Mouse (Mus musculus): Measurements from ENCODE around the gene Msh3. TPM values are rescaled to one million over a fixed set of nuclear protein-coding genes. Genes with fewer than 3 reads are reported as not detected.
"Not testable (repeated sequence)": the region's sequence is repeated elsewhere in the genome, so short reads cannot be mapped to it uniquely, and the experiment has no call there.

Msh3 gene
- polyA plus RNA-seq, 1 experiment, result 35.5 TPM

DNA sequence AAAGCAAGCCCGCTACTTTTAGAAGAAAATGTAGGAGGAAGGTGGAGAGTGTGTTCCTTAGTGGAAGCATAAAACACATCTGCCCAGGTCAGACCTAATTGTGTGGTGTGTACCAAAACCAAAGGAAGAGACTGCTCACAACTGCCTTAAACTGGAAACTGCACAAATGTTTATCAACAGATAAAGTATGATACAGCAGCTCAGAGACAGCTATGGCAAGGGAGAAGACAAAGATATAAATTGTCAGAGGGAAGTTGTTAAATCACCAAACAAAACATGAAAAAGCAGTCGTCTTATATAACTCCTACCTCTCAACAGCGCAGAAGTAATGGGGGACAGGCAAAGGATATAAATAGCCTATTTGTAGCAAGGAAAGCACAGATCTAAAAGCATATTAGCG lies 117.8 kb downstream of the Msh3 start:
- Histone ChIP-seq H3K4me1 (ENCODE audit: control insufficient read depth, insufficient read depth, low read length) (no peaks in the 10 kb centered on the region), H3K27ac (ENCODE audit: control insufficient read depth, insufficient read depth, low read depth, low read length, poor library complexity) (no peak overlapping the region), H3K4me3 (replicated peaks; ENCODE audit: control insufficient read depth, low read depth, low read length) (no peak overlapping the region)
- WGBS, result 75% methylated on average over 4 of the region's 4 CpGs
- TF ChIP-seq POLR2A (IDR thresholded peaks at IDR 0.05; ENCODE audit: borderline replicate concordance, control insufficient read depth, low read depth, low read length), result no peak

DNA sequence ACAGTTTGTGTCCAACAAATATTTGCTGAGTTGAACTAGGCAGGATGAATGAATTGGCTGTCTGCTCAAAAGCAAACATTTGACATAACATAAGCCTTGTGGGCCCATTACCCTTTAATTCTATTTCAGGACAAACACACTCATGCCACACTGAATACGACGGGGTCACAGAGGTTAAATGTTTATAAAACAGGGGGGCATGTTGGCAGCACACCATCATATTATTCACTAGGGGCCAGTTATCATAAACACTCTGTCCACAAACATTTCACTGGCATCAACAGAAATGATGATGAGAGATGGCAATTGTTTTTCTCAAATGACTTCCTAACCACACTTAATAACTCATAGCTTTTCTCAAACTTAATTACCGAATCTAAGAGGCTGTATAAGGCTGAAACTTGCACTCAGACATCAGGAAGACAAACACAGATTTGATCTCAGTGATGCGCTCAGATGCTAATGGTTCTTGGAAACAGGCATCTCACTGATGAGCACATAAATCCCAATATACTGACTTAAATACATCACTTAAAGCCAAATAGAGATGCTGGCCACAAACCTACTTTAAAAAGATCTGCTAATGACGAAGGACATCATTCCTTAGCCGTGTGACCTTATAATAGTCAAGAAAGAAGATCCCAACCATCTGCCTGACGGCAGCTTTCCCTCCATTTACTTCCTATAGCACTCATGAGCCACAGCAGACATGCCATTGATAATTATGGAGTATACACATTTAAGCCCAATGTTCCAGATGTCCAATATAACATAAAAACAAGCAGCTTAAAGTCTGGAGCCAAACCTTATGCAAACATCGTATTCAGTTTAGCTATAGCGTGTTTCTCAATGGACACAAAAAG lies 122.5 kb downstream of the Msh3 start:
- Histone ChIP-seq H3K4me1 (ENCODE audit: control insufficient read depth, insufficient read depth, low read length) (no peaks in the 10 kb centered on the region), H3K27ac (ENCODE audit: control insufficient read depth, insufficient read depth, low read depth, low read length, poor library complexity) (no peak overlapping the region), H3K4me3 (replicated peaks; ENCODE audit: control insufficient read depth, low read depth, low read length) (no peak overlapping the region)
- TF ChIP-seq CTCF (IDR thresholded peaks at IDR 0.05; ENCODE audit: control insufficient read depth, insufficient read depth, low read length), result no peak
- WGBS, result 87% methylated on average over 9 of the region's 9 CpGs

DNA sequence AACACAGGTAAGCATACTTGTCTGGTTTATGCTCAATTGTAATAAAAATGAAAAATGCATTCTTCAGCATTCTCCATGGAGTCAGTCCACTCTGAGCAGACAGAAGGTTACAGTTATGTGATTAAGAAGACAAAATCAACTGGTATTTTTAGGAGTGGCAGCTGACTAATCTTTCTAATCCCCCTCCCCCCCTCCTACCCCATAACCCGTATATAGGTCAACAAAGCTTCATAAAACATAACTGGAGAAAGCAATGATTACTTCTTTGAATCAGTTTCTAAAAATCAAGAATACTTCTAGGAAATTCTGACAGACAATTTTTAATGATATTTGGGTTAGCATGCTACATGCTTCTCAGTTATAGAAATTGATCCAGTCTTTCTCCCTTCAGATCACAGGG lies 126.8 kb downstream of the Msh3 start:
- TF ChIP-seq POLR2A (IDR thresholded peaks at IDR 0.05; ENCODE audit: borderline replicate concordance, control insufficient read depth, low read depth, low read length), result no peak
- TF ChIP-seq CTCF (IDR thresholded peaks at IDR 0.05; ENCODE audit: control insufficient read depth, insufficient read depth, low read length), result no peak
- Histone ChIP-seq H3K27ac (ENCODE audit: control insufficient read depth, insufficient read depth, low read depth, low read length, poor library complexity) (no peak overlapping the region), H3K4me1 (ENCODE audit: control insufficient read depth, insufficient read depth, low read length) (no peaks in the 10 kb centered on the region), H3K4me3 (replicated peaks; ENCODE audit: control insufficient read depth, low read depth, low read length) (no peak overlapping the region)
- WGBS, result 84% methylated on average over 1 of the region's 1 CpGs

DNA sequence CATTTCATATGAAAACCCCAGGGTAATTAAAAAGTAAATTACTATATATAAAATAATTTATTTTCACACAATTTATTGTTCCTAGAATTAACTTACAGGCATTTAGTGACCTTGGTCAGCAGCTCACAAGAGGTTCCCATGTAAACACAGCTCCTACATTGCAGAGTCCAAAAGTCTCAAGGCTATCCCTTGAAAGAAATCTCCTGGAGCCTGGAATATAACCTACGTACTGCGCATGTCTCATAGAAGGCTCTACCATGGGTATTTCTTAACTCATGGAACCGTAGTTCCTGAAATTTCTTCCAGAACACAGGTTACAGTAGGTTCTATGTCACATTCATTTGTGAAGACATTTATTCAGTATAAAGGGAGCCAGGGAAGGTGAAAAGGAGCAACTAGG lies 131.2 kb downstream of the Msh3 start:
- no peak for TF ChIP-seq CTCF (IDR thresholded peaks at IDR 0.05; ENCODE audit: control insufficient read depth, insufficient read depth, low read length)
- no peak for TF ChIP-seq POLR2A (IDR thresholded peaks at IDR 0.05; ENCODE audit: borderline replicate concordance, control insufficient read depth, low read depth, low read length)
- 96% methylated on average over 3 of the region's 3 CpGs for WGBS

DNA sequence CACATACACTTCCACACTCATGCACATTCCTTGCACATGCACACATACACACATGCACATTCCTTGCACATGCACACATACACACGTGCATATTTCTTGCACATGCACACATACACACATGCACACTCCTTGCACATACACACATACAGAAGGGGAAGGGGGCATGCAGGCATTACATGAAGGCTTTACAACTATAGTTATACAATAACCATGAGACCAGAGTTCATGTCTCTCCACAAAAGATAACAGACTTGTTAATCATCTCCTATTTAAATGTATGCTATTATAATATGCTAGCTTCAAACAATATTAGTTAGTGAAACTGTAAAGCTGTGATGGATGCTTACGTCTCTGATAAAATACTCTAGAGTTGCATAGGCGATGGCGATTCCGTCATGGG lies 132.0 kb downstream of the Msh3 start:
- TF ChIP-seq POLR2A (IDR thresholded peaks at IDR 0.05; ENCODE audit: borderline replicate concordance, control insufficient read depth, low read depth, low read length), result no peak
- TF ChIP-seq CTCF (IDR thresholded peaks at IDR 0.05; ENCODE audit: control insufficient read depth, insufficient read depth, low read length), result no peak
- Histone ChIP-seq H3K4me1 (ENCODE audit: control insufficient read depth, insufficient read depth, low read length) (no peaks in the 10 kb centered on the region), H3K27ac (ENCODE audit: control insufficient read depth, insufficient read depth, low read depth, low read length, poor library complexity) (no peak overlapping the region), H3K4me3 (replicated peaks; ENCODE audit: control insufficient read depth, low read depth, low read length) (no peak overlapping the region)
- 92% methylated on average over 5 of the region's 5 CpGs for WGBS

More for the DNA sequence above, 131.2 kb downstream of the Msh3 start:
- no peaks in the 10 kb centered on the region for H3K4me1 ChIP-seq (ENCODE audit: control insufficient read depth, insufficient read depth, low read length)
- H3K4me3 ChIP-seq (replicated peaks; ENCODE audit: control insufficient read depth, low read depth, low read length), result no peak overlapping the region
- no peak overlapping the region for H3K27ac ChIP-seq (ENCODE audit: control insufficient read depth, insufficient read depth, low read depth, low read length, poor library complexity)

DNA sequence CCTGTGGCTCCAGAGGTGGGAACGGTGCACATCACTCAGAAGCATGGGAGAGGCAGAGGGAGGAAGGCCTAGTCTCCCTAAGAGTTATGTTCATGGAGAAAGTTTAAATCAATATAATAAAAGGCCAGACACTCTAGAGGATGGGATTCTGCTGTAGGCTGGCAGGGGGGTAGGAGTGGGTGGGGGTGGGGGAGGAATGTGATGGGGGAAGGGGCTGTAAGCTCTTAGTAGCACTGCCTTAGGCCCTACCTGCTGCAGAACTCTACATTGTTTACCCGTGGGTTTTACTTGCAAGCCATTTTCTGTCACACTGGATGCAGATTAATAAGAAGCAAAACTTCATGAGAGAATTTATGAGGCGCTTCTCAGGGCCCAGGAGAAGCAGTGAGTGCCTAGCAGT lies 135.0 kb downstream of the Msh3 start:
- TF ChIP-seq POLR2A (IDR thresholded peaks at IDR 0.05; ENCODE audit: borderline replicate concordance, control insufficient read depth, low read depth, low read length) (no peak), CTCF (IDR thresholded peaks at IDR 0.05; ENCODE audit: control insufficient read depth, insufficient read depth, low read length) (no peak)
- no peaks in the 10 kb centered on the region for H3K4me1 ChIP-seq (ENCODE audit: control insufficient read depth, insufficient read depth, low read length)
- H3K27ac ChIP-seq (ENCODE audit: control insufficient read depth, insufficient read depth, low read depth, low read length, poor library complexity), result no peak overlapping the region
- H3K4me3 ChIP-seq (replicated peaks; ENCODE audit: control insufficient read depth, low read depth, low read length), result no peak overlapping the region
- 84% methylated on average over 3 of the region's 3 CpGs for WGBS

DNA sequence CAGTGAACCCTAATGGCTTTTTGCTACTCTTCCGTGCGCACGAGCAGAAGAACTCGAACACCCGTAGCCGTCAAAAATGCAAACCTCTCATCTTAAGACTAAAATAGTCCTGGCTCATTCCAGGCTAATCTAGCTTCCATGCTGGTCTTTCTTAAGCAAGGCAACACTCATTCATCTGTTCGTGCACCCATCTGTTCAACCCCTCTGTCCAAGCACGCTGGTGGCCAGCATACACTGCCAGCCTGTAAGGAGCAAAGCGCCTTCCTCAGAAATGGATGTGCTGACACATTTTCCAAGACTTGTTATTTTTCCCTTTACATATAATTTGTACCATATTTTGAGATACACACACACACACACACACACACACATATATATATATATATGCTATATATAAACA lies 137.6 kb downstream of the Msh3 start:
- 93% methylated on average over 9 of the region's 9 CpGs for WGBS
- Histone ChIP-seq H3K4me1 (ENCODE audit: control insufficient read depth, insufficient read depth, low read length) (no peaks in the 10 kb centered on the region), H3K4me3 (replicated peaks; ENCODE audit: control insufficient read depth, low read depth, low read length) (no peak overlapping the region), H3K27ac (ENCODE audit: control insufficient read depth, insufficient read depth, low read depth, low read length, poor library complexity) (no peak overlapping the region)
- TF ChIP-seq CTCF (IDR thresholded peaks at IDR 0.05; ENCODE audit: control insufficient read depth, insufficient read depth, low read length) (no peak), POLR2A (IDR thresholded peaks at IDR 0.05; ENCODE audit: borderline replicate concordance, control insufficient read depth, low read depth, low read length) (no peak)

DNA sequence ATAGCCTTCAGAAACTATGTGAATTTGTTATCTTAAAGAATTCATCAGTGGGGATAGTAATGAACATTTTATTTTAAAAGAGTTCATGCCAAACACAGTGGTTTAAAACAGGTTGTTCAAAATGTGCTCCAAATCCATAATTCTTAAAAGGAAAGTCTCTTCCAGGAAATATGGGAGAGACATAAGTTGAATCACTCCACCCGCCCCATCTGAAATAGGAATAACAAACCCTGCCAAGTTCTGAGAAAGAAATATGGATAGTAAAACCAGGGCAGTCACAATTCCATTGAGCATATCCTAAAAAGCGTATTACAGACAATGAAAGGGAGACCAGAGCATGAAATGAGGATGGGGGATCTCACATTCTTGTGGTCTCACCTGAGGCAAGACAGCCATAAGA lies 157.9 kb downstream of the Msh3 start:
- 73% methylated on average over 2 of the region's 2 CpGs for WGBS
- Histone ChIP-seq H3K4me1 (ENCODE audit: control insufficient read depth, insufficient read depth, low read length) (no peaks in the 10 kb centered on the region), H3K4me3 (replicated peaks; ENCODE audit: control insufficient read depth, low read depth, low read length) (no peak overlapping the region), H3K27ac (ENCODE audit: control insufficient read depth, insufficient read depth, low read depth, low read length, poor library complexity) (no peak overlapping the region)
- TF ChIP-seq CTCF (IDR thresholded peaks at IDR 0.05; ENCODE audit: control insufficient read depth, insufficient read depth, low read length) (no peak), POLR2A (IDR thresholded peaks at IDR 0.05; ENCODE audit: borderline replicate concordance, control insufficient read depth, low read depth, low read length) (no peak)

DNA sequence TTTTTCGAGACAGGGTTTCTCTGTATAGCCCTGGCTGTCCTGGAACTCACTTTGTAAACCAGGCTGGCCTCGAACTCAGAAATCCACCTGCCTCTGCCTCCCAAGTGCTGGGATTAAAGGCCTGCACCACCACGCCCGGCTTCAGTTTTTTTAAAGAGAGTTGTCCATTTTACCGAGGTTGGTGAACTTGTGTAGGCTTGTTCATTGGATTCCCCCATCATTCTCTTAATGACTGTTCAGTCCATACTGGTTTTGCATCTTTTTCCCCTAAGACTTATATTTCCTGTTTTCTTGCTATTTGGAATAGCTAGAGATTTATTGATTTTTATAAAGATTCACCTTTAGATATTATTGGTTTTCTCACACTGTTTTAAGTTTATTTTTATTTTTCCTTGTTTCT lies 161.0 kb downstream of the Msh3 start:
- not testable (repeated sequence) for H3K4me3 ChIP-seq (replicated peaks; ENCODE audit: control insufficient read depth, low read depth, low read length); H3K27ac ChIP-seq (ENCODE audit: control insufficient read depth, insufficient read depth, low read depth, low read length, poor library complexity); H3K4me1 ChIP-seq (ENCODE audit: control insufficient read depth, insufficient read depth, low read length)
- 75% methylated on average over 5 of the region's 5 CpGs for WGBS

DNA sequence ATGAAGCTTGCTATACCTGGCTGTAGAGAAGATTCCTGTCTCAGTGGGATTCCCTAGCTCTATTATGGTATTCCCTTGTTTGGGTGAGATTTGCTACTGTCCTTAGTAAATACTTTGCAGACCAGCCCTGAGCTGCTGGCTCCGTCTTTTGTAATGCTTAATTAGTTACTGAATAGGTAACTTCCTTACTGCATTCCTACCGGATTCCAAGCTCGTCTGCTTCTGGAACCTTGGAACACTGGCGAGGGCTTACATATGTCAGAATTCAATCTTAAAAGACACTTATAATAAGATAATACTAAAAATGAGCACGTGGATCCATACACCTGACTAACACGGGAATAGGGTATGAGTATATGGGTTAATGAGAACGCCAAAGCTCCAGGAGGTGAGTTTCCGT lies 182.1 kb downstream of the Msh3 start:
- H3K4me1 ChIP-seq (ENCODE audit: control insufficient read depth, insufficient read depth, low read length); H3K27ac ChIP-seq (ENCODE audit: control insufficient read depth, insufficient read depth, low read depth, low read length, poor library complexity); H3K4me3 ChIP-seq (replicated peaks; ENCODE audit: control insufficient read depth, low read depth, low read length): not testable (repeated sequence)
- WGBS, result 80% methylated on average over 8 of the region's 8 CpGs

All from bone marrow, adult 2 months (tissue).